Mouse (Mus musculus) fat pad, adult 2 months (tissue): Measurements from ENCODE around the gene Scamp2.

Experiments
- DNase-seq: peaks from one replicate; pipeline ENCODE4 v3.0.0-alpha.2; 2011; ENCODE audit warnings: low read depth, low spot score; ENCODE audit errors: extremely low read depth

Gene Scamp2

GRCm38 (mm10) chr9:57560861-57561710 lies at the start of gene Scamp2:
Gene Scamp2 (plus strand): TSS chr9:57560943.
- DNase-seq: no peak

- no peak for DNase-seq
Observed at GRCm38 (mm10) chr9:57517113-57517512, 43.6 kb upstream of the Scamp2 start.

- no peak for DNase-seq
Observed at GRCm38 (mm10) chr9:57520375-57521055, 40.2 kb upstream of the Scamp2 start.

GRCm38 (mm10) chr9:57521056-57521911 lies 39.5 kb upstream of the Scamp2 start, which contains the start of gene Cox5a:
Gene Cox5a (plus strand): TSS chr9:57521274.
- peak; percentile 59 for DNase-seq

GRCm38 (mm10) chr9:57522114-57522860 lies 38.5 kb upstream of the Scamp2 start:
- no peak for DNase-seq

GRCm38 (mm10) chr9:57522861-57523246 lies 37.9 kb upstream of the Scamp2 start:
- DNase-seq: no peak

- DNase-seq: no peak
Observed at GRCm38 (mm10) chr9:57523754-57524153, 37.0 kb upstream of the Scamp2 start.

GRCm38 (mm10) chr9:57524439-57524838 lies 36.3 kb upstream of the Scamp2 start:
- no peak for DNase-seq

- no peak for DNase-seq
Observed at GRCm38 (mm10) chr9:57525516-57525915, 35.2 kb upstream of the Scamp2 start.

GRCm38 (mm10) chr9:57526435-57526834 lies 34.3 kb upstream of the Scamp2 start:
- DNase-seq: no peak

GRCm38 (mm10) chr9:57531946-57532345 lies 28.8 kb upstream of the Scamp2 start:
- no peak for DNase-seq

GRCm38 (mm10) chr9:57536362-57536761 lies 24.4 kb upstream of the Scamp2 start:
- DNase-seq: no peak

- no peak for DNase-seq
Observed at GRCm38 (mm10) chr9:57537044-57537727, 23.6 kb upstream of the Scamp2 start, which contains the start of gene Fam219b. Gene Fam219b (plus strand): TSS chr9:57537528.

- DNase-seq: no peak
Observed at GRCm38 (mm10) chr9:57537728-57538181, 23.0 kb upstream of the Scamp2 start.

- DNase-seq: no peak
Observed at GRCm38 (mm10) chr9:57539550-57539949, 21.2 kb upstream of the Scamp2 start.

GRCm38 (mm10) chr9:57541312-57541711 lies 19.4 kb upstream of the Scamp2 start:
- no peak for DNase-seq

- DNase-seq: no peak
Observed at GRCm38 (mm10) chr9:57543951-57544350, 16.8 kb upstream of the Scamp2 start.

- no peak for DNase-seq
Observed at GRCm38 (mm10) chr9:57547287-57547686, 13.5 kb upstream of the Scamp2 start.

GRCm38 (mm10) chr9:57547869-57548268 lies 12.9 kb upstream of the Scamp2 start:
- no peak for DNase-seq

GRCm38 (mm10) chr9:57549186-57549585 lies 11.6 kb upstream of the Scamp2 start:
- DNase-seq: no peak
